Mouse (Mus musculus) B cell, adult 2 months (primary cell): ENCODE results near the gene Fgfrl1.
A peak's percentile ranks its signal among the peaks of the same experiment; 100 is the strongest.

ENCODE experiments used
- DNase-seq, 2 experiments: peaks; one replicate each; pipeline ENCODE4 v3.0.0; 2022

The Fgfrl1 gene

GRCm38 (mm10) chr5:108692271-108692670 is at the start of gene Fgfrl1:
TSS of gene Fgfrl1 (plus strand) at chr5:108692382.
- peak; percentile 87 for DNase-seq

DNA sequence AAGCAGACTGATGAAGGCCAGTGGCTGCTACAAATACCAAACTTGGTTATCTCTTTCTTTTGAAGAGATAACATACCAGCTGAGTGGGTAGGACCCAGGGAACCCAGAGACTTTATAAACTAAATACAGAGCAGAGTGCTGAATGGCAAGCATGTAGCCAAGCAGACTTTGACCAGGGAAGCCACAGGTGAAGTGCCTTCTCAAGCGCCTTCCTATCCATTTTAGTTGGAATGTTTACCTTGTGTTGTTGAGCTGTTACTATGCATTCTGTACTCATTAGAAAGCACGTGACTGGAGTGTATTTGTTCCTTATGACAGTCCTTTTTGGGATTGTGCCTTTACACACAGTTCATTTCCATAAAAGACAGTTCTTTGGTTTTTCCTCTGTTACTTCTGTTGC is 48.5 kb upstream of the Fgfrl1 start:
- no peak for DNase-seq

DNA sequence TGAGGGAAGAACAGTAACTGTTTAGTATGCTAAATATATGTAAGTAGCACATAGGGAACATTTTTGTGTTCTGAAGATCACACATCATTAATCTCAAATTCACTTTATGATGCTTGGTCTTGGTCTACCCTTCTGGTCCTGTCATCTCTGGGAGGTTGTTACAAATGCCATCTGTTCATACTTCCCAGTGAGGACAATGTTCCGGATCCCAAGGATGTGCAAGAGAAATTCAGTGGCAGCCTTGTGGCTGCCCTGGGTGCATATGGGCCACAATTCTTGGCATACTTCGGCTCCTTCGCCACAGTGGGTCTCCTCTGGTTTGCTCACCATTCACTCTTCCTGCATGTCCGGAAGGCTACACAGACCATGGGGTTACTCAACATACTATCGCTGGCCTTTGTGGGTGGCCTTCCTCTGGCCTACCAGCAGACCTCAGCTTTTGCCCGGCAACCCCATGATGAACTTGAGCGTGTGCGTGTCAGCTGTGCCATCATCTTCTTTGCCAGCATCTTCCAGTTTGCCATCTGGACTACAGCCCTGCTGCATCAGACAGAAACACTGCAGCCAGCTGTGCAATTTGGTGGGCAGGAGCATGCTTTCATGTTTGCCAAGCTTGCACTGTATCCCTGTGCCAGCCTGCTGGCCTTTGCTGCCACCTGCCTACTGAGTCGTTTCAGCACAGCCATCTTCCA is 46.4 kb upstream of the Fgfrl1 start:
- no peak for DNase-seq

GRCm38 (mm10) chr5:108646343-108646660 is 45.9 kb upstream of the Fgfrl1 start:
- DNase-seq, result no peak

GRCm38 (mm10) chr5:108647311-108647710 is 44.9 kb upstream of the Fgfrl1 start:
- DNase-seq, result no peak

GRCm38 (mm10) chr5:108647820-108648465 is 44.2 kb upstream of the Fgfrl1 start:
- no peak for DNase-seq

DNA sequence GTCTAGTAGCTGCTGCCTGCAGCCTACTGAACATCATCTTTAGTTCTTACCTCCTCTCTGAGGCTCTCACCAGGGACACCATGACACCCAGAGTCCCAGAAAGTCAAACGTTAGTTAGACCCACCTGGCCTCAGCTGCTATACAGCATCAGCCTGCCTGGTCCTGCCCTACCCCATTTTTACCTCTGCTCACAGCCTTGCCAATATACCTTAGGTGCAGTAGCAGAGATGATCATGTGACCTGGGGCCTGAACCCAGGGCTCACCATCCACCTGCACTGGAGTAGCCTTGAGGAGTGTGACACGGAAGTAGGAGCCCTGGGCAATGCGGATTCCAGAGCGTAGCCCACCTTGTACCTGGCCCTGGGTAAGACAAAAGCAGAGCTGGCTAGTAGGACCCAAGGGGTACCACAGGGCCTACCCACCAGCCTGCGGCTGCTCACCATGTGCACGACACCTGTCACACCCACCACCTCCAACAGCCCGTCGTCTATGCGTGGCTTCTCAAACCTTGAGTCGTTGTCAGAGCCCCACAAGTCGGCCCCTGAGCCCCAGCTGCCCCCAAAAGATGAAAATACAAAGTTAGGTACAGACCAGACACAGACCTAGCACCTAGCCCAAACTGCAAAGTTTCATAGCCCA is 43.1 kb upstream of the Fgfrl1 start:
- DNase-seq, result no peak

- no peak for DNase-seq
Observed at GRCm38 (mm10) chr5:108650341-108650740, 41.8 kb upstream of the Fgfrl1 start.

GRCm38 (mm10) chr5:108651136-108651720 is 41.0 kb upstream of the Fgfrl1 start:
- no peak for DNase-seq

- peak; percentile 67 to 75 for DNase-seq
Observed at GRCm38 (mm10) chr5:108651823-108652222, 40.4 kb upstream of the Fgfrl1 start.

GRCm38 (mm10) chr5:108653341-108653740 is 38.8 kb upstream of the Fgfrl1 start:
- DNase-seq, result no peak

DNA sequence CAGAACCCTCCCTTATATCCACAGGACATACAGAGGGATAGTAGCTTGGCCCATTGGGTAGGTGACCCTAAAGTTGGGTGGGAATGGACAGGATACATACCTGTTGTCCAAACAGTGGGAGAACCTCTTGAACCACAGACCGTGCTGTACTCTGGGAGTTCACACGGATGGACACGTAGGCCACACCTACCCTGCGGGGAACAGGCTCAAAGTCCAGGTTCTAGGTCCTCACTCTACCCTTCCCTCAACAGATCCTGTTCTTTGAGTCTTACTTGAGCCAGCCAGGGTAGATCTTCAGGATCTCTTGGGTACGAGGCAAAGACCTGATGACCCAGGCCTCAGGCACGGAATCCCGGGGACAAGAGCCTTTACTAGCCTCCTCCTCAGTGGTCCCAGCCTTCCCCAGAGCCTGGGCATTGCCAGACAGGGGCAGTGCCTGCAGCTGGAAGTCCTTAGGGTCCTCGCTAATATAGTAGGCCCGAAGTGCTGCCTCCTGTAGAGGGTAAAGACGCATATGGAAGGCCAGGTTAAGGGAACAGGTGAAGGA is 37.7 kb upstream of the Fgfrl1 start:
- DNase-seq, result no peak

DNA sequence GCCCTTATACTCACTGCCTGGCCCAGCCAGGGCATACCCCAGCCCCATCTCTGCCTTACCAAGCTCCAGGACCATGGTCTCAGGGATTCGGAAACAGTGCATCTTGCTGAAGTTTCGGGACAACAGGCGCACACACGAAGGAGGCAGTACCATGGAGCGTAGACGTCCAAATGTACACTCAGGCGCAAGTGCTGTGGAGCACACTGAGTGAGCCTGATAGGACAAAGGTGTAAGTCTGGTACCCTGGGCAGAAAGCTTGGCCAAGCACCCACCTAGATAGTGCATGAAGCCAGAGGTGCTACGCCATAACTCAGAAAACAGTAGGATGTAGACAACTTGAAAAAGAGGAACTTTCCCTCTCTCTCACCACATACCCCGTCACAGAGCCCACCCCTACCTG is 36.8 kb upstream of the Fgfrl1 start:
- DNase-seq, result no peak

- no peak for DNase-seq
Observed at GRCm38 (mm10) chr5:108655891-108656650, 36.1 kb upstream of the Fgfrl1 start.

GRCm38 (mm10) chr5:108657406-108657805 is 34.8 kb upstream of the Fgfrl1 start:
- DNase-seq, result no peak

- DNase-seq, result no peak
Observed at GRCm38 (mm10) chr5:108658611-108659010, 33.6 kb upstream of the Fgfrl1 start.

DNA sequence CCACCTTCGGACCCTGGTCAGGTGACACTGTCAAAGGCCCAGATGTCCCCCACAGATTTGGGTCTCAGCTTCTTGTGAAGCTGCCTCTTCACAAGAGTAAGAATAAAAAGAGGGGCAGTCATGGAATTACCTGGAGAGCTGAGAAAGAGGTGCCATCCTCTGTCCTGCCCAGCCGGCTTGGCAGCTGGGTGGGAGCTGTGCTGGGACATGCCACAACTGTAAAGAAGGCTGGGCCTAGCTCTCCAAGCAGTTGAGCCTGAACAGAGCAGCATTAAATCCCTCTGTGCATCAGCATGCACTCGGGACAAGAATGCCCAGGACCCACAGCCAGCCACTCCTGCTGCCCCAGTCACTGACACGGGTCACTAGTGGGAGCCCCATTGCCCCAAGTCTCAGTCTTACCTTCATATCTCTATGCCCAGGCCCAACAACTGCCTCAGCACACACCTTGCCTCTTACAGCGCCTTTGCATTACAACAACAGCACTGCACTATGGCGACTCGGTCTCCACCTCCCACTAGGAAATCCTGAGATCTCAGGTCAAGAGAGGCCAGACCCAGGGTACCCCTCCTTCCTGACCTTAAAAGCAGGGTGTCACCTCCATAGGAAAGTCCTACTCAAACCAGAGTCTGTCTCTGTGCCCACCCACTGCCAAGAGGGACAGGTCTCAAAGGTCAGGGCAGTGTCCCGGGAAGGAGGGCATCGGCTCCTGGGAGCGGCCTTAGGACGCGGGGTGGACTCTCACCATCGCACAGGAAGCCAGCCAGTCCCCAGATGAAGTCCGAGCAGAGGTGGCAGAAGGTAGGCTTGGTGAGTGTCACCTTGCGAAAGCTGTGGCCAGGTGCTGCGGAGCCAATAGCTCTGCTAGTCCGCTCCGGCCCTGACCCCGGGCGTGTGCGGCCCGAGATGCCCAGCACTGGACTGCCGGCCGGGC is 32.2 kb upstream of the Fgfrl1 start, which contains the start of gene Idua:
Gene Idua, plus strand, starts transcription at position 634 of the 934 bp plus-strand sequence.
- DNase-seq, result peak in 1 of 2 experiments; percentile 20

- peak; percentile 92 for DNase-seq
Observed at GRCm38 (mm10) chr5:108660632-108661268, 31.4 kb upstream of the Fgfrl1 start.

GRCm38 (mm10) chr5:108662772-108663171 is 29.4 kb upstream of the Fgfrl1 start:
- no peak for DNase-seq

GRCm38 (mm10) chr5:108665066-108665465 is 27.1 kb upstream of the Fgfrl1 start:
- no peak for DNase-seq

DNA sequence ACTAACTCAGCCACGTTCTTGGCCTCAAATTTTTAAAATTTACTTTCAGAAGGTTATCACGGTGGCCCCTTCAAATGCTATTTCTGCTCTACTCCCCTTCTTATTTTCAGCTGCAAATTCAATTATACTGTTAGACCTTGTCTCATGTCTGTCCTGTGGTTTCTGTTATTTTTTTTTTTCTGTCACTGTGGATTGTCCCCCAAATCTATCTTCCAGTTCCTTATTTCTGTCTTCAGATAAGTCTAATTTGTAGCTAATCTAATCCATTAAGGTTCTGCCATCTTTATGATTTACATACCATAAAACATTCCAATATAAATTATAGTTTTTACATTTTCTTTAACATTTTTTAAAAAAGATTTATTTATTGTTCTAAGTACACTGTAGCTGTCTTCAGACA is 24.8 kb upstream of the Fgfrl1 start:
- DNase-seq, result no peak
